Mouse (Mus musculus): Measurements from ENCODE around the gene Raet1e. TPM values are rescaled to one million over a fixed set of nuclear protein-coding genes. Genes with fewer than 3 reads are reported as not detected.
A peak's percentile ranks its signal among the peaks of the same experiment; 100 is the strongest.
"Not testable (repeated sequence)": the region's sequence is repeated elsewhere in the genome, so short reads cannot be mapped to it uniquely, and the experiment has no call there.

The Raet1e gene
- total and polyA plus RNA-seq, 2 experiments from 2014 or later, result 0.16 TPM; not detected in 1

DNA sequence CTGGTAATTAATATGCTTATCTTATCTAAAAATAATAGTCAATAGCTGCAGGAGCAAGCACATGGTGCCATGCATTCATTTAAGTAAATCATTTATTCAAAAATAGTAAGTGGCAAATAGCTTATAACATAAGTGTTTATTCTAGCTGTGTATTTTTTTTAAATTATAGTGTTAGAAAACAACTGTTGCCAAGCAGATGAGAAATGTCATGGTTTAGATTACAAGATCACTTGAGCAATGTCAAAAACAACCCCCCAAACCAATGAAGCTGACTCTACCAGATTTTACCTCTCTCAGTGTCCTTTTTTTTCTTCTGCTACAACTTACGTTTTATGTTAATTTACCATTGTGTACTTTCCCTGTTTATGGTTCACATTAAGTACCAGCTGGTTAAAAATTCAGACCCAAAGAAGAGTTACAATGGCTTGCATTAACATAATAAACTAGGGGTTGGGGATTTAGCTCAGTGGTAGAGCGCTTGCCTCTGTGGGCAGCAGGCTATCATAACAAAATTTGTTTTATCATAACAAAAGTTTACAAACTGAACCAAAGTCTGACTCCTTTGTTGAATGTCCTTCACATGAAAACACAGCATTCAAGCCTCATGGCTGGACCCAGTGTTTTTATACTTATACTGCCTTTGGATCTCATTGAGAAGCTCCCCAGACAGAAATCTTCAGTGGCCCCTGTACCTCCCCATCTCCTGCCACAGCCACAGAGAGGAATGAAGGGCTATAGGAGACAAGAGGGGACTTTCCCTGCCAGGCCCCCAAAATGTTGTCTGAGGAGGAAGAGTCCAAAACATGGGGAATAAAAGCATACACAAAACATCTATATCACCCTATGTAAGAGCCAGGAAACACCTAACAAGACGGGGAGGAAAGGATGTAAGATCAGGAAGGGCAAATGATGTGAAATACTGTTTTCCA, 3.2 kb upstream of the Raet1e start:
- TF ChIP-seq CTCF (IDR thresholded peaks at IDR 0.05; ENCODE audit: low read depth), result no peak
- H3K27ac ChIP-seq (ENCODE audit: low read depth, low read length), result no peak overlapping the region
- H3K36me3 ChIP-seq (ENCODE audit: insufficient read depth), result no peaks in the 10 kb centered on the region
- peaks cover 44% of the 10 kb centered on the region for H3K27me3 ChIP-seq (ENCODE audit: insufficient read depth, low read length)
- 8% methylated on average over 3 of the region's 3 CpGs for WGBS
- DNase-seq, result peak; percentile 35
- no peak overlapping the region for H3K4me3 ChIP-seq (ENCODE audit: low read depth, low read length)
- no peaks in the 10 kb centered on the region for H3K9me3 ChIP-seq (ENCODE audit: low read length)
- no peak overlapping the region for H3K4me2 ChIP-seq (ENCODE audit: low read depth)
- H3K9ac ChIP-seq, result no peak overlapping the region
- H3K4me1 ChIP-seq (ENCODE audit: insufficient read depth), result no peaks in the 10 kb centered on the region
- ATAC-seq, result no peak

DNA sequence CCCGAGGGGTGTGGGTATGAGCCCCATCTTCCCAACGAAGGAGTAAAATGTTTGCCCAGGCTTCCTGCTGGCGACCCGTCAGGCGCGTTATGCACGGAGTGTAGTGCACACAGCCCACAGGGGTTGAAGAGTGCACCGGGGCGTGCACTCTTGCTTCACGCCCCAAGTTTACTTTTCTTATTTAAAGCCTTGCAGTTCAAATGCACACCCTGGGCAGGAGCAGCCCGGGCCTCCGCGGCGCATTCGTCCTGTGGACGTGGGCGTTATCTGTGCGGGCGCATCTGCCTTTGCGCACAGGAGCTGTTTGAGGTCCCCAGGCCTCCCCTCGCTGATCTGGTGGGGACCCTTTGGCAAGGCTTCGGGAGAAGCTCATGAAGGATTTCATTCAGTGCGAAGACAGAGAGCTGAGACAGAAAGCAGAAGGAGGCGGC, 777 bp downstream of the Raet1e start:
- Histone ChIP-seq H3K4me2 (ENCODE audit: low read depth) (no peak overlapping the region), H3K36me3 (ENCODE audit: insufficient read depth) (no peaks in the 10 kb centered on the region), H3K9ac (no peak overlapping the region), H3K4me3 (ENCODE audit: low read depth, low read length) (no peak overlapping the region), H3K27ac (ENCODE audit: low read depth, low read length) (no peak overlapping the region), H3K9me3 (ENCODE audit: low read length) (no peaks in the 10 kb centered on the region), H3K27me3 (ENCODE audit: insufficient read depth, low read length) (peaks cover 42% of the 10 kb centered on the region), H3K4me1 (ENCODE audit: insufficient read depth) (no peaks in the 10 kb centered on the region)
- 1% methylated on average over 24 of the region's 24 CpGs for WGBS
- DNase-seq (no peak), ATAC-seq (peak; percentile 3; the same call in 1 of the 2 replicates)
- TF ChIP-seq CTCF (IDR thresholded peaks at IDR 0.05; ENCODE audit: low read depth), result no peak

- no peaks in the 10 kb centered on the region for H3K9me3 ChIP-seq (ENCODE audit: low read length)
- H3K27ac ChIP-seq (ENCODE audit: low read depth, low read length), result no peak overlapping the region
- no peaks in the 10 kb centered on the region for H3K36me3 ChIP-seq (ENCODE audit: insufficient read depth)
- H3K27me3 ChIP-seq (ENCODE audit: insufficient read depth, low read length), result peaks cover 42% of the 10 kb centered on the region
- no peaks in the 10 kb centered on the region for H3K4me1 ChIP-seq (ENCODE audit: insufficient read depth)
- DNase-seq (no peak), ATAC-seq (no peak)
- WGBS, result 3% methylated on average over 23 of the region's 23 CpGs
- no peak overlapping the region for H3K9ac ChIP-seq
- no peak for TF ChIP-seq CTCF (IDR thresholded peaks at IDR 0.05; ENCODE audit: low read depth)
- H3K4me2 ChIP-seq (ENCODE audit: low read depth), result no peak overlapping the region
- H3K4me3 ChIP-seq (ENCODE audit: low read depth, low read length), result no peak overlapping the region
Measured at GRCm38 (mm10) chr10:22159581-22160140, 1.3 kb downstream of the Raet1e start.

- H3K36me3 ChIP-seq (ENCODE audit: insufficient read depth); H3K4me3 ChIP-seq (ENCODE audit: low read depth, low read length); ATAC-seq; H3K9me3 ChIP-seq (ENCODE audit: low read length); H3K4me1 ChIP-seq (ENCODE audit: insufficient read depth); H3K27ac ChIP-seq (ENCODE audit: low read depth, low read length); DNase-seq; H3K9ac ChIP-seq: not testable (repeated sequence)
- whole genome bisulfite sequencing, result 9% methylated on average over 9 of the region's 9 CpGs
- H3K4me2 ChIP-seq (ENCODE audit: low read depth), result peak overlapping the region; percentile 26
- H3K27me3 ChIP-seq (ENCODE audit: insufficient read depth, low read length), result peaks cover 16% of the 10 kb centered on the region
Measured at GRCm38 (mm10) chr10:22163279-22163678, 4.9 kb downstream of the Raet1e start.

DNA sequence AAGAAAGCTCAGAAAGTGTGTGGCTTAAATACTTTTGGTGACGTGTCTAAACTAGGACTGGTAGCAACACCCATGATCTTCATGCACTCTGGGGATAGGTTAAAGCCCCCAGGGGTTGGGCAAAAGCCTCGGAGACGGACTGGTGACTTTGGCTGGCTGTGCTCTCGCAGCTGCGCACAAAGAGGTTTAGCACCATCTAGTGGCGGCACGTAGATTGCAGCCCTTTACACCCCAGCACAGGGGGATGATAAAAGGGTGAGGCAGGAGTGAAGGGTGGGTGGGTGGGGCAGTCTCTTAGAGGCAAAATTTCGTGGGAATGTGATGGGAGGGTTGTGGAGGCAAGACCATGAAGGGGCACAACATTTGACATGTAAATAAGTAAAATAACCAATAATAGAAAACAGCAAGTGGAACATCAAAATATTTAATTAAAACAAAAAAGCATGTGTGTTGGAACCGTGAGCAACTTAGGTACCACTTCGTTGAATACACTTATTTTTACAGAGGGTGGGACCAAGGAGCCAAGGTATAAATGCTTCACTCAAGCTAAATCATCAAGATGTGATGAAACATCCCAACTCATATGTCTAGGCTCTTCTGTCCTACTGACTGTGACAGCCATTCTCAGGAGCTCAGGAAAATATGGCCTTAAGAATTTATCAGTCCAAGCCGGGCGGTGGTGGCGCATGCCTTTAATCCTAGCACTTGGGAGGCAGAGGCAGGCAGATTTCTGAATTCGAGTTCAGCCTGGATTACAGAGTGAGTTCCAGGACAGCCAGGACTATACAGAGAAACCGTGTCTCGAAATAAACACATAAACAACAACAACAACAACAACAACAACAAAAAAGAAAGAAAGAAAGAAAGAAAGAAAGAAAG, 5.6 kb downstream of the Raet1e start:
- H3K9me3 ChIP-seq (ENCODE audit: low read length); H3K9ac ChIP-seq; H3K36me3 ChIP-seq (ENCODE audit: insufficient read depth); H3K4me1 ChIP-seq (ENCODE audit: insufficient read depth); H3K27ac ChIP-seq (ENCODE audit: low read depth, low read length); H3K4me3 ChIP-seq (ENCODE audit: low read depth, low read length): not testable (repeated sequence)
- DNase-seq (peak; percentile 51), ATAC-seq (peak; percentile 86)
- 35% methylated on average over 15 of the region's 16 CpGs for WGBS
- TF ChIP-seq CTCF (IDR thresholded peaks at IDR 0.05; ENCODE audit: low read depth), result peak; percentile 71
- H3K4me2 ChIP-seq (ENCODE audit: low read depth), result peak overlapping the region; percentile 26
- peaks cover 14% of the 10 kb centered on the region for H3K27me3 ChIP-seq (ENCODE audit: insufficient read depth, low read length)

DNA sequence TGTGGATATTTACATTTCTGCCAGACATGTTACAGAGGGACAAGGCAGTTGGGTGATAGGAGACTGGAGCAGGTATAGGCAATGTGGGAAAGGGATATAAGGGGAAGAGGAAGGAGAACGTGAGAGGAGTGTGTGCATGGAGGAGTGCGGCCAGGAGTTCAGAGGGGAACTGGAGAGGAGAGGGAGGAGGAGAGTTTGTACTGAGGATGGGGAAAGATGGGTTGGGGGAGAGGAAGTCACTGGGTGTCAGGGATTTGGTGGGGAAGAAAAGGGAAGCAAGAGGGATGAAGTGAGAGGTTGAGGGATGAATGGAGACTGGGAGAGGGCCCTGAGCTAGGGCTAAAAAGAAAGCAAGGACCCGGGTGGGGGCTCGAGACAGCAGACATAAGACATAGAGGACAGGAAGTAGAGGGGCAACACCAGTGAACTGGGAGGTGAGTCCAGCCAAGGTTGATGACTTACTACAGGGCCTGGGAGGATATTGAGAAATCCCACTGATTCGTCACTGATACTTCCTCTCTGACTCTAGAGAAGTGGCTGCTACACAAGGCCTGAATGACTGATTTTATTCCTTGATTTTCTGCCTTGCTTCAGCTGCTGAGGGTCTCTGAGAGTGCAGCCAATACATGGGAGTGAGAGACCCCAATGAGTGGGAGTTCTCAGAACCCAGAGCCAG, 7.1 kb downstream of the Raet1e start:
- not testable (repeated sequence) for H3K4me3 ChIP-seq (ENCODE audit: low read depth, low read length); H3K9me3 ChIP-seq (ENCODE audit: low read length); ATAC-seq; H3K4me2 ChIP-seq (ENCODE audit: low read depth); DNase-seq; H3K9ac ChIP-seq; H3K36me3 ChIP-seq (ENCODE audit: insufficient read depth); H3K4me1 ChIP-seq (ENCODE audit: insufficient read depth); H3K27me3 ChIP-seq (ENCODE audit: insufficient read depth, low read length); H3K27ac ChIP-seq (ENCODE audit: low read depth, low read length)
- WGBS, result 65% methylated on average over 5 of the region's 5 CpGs

- H3K4me3 ChIP-seq (ENCODE audit: low read depth, low read length); H3K27ac ChIP-seq (ENCODE audit: low read depth, low read length); H3K4me2 ChIP-seq (ENCODE audit: low read depth); H3K36me3 ChIP-seq (ENCODE audit: insufficient read depth); H3K9me3 ChIP-seq (ENCODE audit: low read length); H3K4me1 ChIP-seq (ENCODE audit: insufficient read depth); H3K27me3 ChIP-seq (ENCODE audit: insufficient read depth, low read length); H3K9ac ChIP-seq; ATAC-seq; DNase-seq: not testable (repeated sequence)
- WGBS, result 58% methylated on average over 2 of the region's 2 CpGs
Measured at GRCm38 (mm10) chr10:22166025-22166424, 7.7 kb downstream of the Raet1e start.

DNA sequence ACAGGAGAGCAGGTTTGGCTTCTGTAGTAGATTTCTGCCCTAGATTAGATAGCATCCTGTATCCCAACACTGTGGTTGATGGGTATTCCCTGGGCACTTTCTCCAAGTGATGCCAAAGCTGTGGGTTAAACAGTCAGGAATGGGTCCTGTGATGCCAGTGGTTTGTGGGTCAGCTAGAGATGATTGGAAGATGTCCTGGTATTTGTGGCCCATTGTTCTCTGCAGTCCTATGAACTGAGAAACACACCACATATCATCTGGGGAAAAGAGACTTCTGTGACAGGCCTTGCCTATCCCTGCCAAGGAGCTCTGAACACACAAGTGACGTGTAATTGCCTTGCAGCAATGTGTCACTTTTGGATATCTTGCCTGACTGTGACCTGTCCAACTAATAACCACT, 8.7 kb downstream of the Raet1e start:
- not testable (repeated sequence) for H3K27ac ChIP-seq (ENCODE audit: low read depth, low read length); H3K4me2 ChIP-seq (ENCODE audit: low read depth); H3K4me3 ChIP-seq (ENCODE audit: low read depth, low read length); H3K9ac ChIP-seq; H3K27me3 ChIP-seq (ENCODE audit: insufficient read depth, low read length); H3K4me1 ChIP-seq (ENCODE audit: insufficient read depth); H3K36me3 ChIP-seq (ENCODE audit: insufficient read depth); ATAC-seq; H3K9me3 ChIP-seq (ENCODE audit: low read length); DNase-seq
- 72% methylated on average over 1 of the region's 1 CpGs for WGBS

- not testable (repeated sequence) for H3K27me3 ChIP-seq (ENCODE audit: insufficient read depth, low read length); H3K36me3 ChIP-seq (ENCODE audit: insufficient read depth); H3K27ac ChIP-seq (ENCODE audit: low read depth, low read length); H3K9ac ChIP-seq; H3K4me1 ChIP-seq (ENCODE audit: insufficient read depth); ATAC-seq; H3K9me3 ChIP-seq (ENCODE audit: low read length); H3K4me3 ChIP-seq (ENCODE audit: low read depth, low read length); DNase-seq; H3K4me2 ChIP-seq (ENCODE audit: low read depth)
Measured at GRCm38 (mm10) chr10:22169116-22169515, 10.7 kb downstream of the Raet1e start.

All from forebrain, postnatal 0 days (tissue).